16 mouse cellular contexts compared by ENCODE assay signal in the genomic region with DNA sequence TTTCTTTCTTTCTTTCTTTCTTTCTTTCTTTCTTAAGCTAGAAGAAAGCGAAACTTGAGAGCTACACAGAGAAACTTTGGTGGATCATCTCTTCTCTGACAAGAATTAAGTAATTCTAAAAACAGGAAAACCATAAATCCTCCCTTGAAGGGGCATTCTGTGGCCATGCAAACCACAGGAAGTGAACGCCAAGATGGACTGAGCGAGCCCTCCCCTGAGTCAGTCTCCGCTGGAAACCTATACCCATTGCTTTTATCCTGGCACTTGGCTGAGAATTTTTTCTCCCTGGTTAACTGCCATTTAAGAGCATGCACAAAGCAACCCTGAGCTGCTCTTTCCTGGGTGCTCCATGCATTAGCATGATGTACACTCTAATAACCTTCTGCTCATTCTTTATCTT.
"Had no signal": no experiment of that assay in that cellular context is flagged by ENCODE, and none has a peak within 500 bp of the region (broad histone marks: within the 10 kb centered on the region; RNA-seq: fewer than 3 reads in every experiment).

No protein-coding gene starts in this region.

- H3K36me3 ChIP-seq: limb, embryonic 15.5 days; liver, embryonic 13.5 days; midbrain, embryonic 10.5 days; midbrain, embryonic 15.5 days; neural tube, embryonic 13.5 days had no signal

- H3K27ac ChIP-seq: left cerebral cortex, adult 2 months; limb, embryonic 15.5 days; liver, embryonic 13.5 days; midbrain, embryonic 10.5 days; midbrain, embryonic 15.5 days; neural tube, embryonic 13.5 days had no signal

- H3K4me2 ChIP-seq: limb, embryonic 15.5 days; liver, embryonic 13.5 days; midbrain, embryonic 15.5 days; neural tube, embryonic 13.5 days had no signal

- H3K9ac ChIP-seq: limb, embryonic 15.5 days; liver, embryonic 13.5 days; midbrain, embryonic 15.5 days; neural tube, embryonic 13.5 days had no signal

- DNase-seq: kidney, adult 2 months; kidney, postnatal 25 days; liver, embryonic 13.5 days; lung, adult 2 months; lung, postnatal 36 days; retina, postnatal 1 day; right cerebral cortex, postnatal 4 days; spleen, adult 18-20 months; thymus, adult 18-20 months; thymus, postnatal 14 days had no signal

- H3K4me1 ChIP-seq: limb, embryonic 15.5 days; midbrain, embryonic 10.5 days; midbrain, embryonic 15.5 days; neural tube, embryonic 13.5 days had no signal

- H3K27me3 ChIP-seq: limb, embryonic 15.5 days; liver, embryonic 13.5 days; midbrain, embryonic 15.5 days; neural tube, embryonic 13.5 days had no signal

- H3K9me3 ChIP-seq: limb, embryonic 15.5 days; liver, embryonic 13.5 days; midbrain, embryonic 10.5 days; midbrain, embryonic 15.5 days; neural tube, embryonic 13.5 days had no signal

- H3K4me3 ChIP-seq: left cerebral cortex, adult 2 months; limb, embryonic 15.5 days; liver, embryonic 13.5 days; midbrain, embryonic 10.5 days; midbrain, embryonic 15.5 days; neural tube, embryonic 13.5 days had no signal

- ATAC-seq: lung, postnatal 0 days; midbrain, embryonic 15.5 days had no signal
